Mouse (Mus musculus) neural tube, postnatal 0 days (tissue): ENCODE data around the gene Tut7. TPM values are rescaled to one million over a fixed set of nuclear protein-coding genes. Genes with fewer than 3 reads are reported as not detected.

ENCODE experiments used
- polyA plus RNA-seq: library from polyadenylated mRNA; unstranded; fragments of >200 nt; fragmentation: Nextera tagmentation; extraction: Ambion mirVana; gene quantifications from 2 replicates; pipeline ENCODE4 v1.2.1, GENCODE M21; 2015

Gene Tut7
- 31.3 and 34.6 TPM in 2 replicates for polyA plus RNA-seq

DNA sequence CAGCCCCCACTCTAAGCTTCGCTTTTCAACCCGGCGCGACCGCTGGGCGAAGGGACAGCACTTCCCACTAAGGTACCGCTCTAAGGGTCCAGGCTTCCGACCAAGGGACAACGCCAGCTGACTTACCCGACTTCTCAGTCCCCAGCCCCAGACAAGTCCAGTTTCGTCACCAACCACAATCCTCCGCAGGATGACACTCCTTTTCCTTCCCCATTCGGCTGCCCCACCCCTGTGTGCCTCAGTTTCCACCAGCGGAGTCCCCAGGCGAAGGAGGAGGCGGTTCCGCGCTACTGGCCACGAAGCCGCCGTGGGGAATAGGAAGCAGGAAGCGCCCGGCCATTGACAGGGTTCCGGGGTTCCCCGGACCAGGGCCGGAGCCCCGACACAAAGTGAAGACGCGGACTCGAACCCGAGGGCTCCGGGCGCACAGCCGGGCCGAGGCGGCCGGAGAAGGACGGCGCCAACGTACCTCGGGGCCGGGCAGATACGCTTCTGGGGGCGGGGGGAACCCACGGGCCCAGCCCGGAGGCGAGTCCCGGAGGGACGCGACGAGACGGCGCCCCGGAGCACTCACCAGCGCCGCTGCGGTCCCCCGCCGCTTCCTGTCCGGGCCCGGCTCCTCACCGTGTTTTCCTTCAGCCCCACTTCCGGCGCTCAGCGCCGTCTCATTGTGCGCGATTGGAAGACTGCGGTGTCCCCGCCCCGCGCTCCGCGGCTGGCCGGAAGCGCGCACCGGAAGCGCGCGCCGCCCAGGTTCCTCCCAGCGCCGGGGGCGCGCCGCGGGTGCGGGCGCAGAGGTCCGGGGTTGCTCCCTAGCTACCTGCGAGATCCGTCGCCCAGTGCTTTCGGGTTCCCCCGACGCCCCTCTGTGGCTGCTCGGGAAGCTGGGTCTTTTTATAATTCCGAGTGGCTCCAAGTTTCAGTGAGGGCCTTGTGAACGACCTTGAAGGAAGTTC is at the start of gene Tut7:
Tut7 (minus strand) TSS at position 641 of the 956 bp plus-strand sequence.

DNA sequence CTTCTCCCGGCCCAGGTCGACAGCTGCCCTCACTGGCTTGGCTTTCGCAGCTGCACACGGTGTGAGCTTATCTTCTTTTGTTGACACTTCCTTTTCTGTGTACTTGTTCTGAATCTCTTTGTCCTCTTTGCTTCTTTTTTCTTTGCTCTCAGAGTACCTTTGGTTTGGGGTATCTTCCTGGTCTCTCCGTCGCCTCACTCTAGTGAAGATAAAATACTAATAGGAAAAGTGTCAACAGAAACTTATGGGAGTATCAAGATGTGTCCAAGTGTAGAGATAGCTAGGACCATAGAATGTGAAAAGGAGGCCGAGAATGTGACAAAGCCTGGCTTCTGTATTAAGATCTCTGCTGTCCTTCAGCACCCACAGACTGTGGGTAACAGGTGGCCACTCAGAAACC is 40.8 kb downstream of the Tut7 start, which contains the start of gene Gm49354:
Gm49354 (minus strand) TSS at position 101 of the 400 bp plus-strand sequence.

DNA sequence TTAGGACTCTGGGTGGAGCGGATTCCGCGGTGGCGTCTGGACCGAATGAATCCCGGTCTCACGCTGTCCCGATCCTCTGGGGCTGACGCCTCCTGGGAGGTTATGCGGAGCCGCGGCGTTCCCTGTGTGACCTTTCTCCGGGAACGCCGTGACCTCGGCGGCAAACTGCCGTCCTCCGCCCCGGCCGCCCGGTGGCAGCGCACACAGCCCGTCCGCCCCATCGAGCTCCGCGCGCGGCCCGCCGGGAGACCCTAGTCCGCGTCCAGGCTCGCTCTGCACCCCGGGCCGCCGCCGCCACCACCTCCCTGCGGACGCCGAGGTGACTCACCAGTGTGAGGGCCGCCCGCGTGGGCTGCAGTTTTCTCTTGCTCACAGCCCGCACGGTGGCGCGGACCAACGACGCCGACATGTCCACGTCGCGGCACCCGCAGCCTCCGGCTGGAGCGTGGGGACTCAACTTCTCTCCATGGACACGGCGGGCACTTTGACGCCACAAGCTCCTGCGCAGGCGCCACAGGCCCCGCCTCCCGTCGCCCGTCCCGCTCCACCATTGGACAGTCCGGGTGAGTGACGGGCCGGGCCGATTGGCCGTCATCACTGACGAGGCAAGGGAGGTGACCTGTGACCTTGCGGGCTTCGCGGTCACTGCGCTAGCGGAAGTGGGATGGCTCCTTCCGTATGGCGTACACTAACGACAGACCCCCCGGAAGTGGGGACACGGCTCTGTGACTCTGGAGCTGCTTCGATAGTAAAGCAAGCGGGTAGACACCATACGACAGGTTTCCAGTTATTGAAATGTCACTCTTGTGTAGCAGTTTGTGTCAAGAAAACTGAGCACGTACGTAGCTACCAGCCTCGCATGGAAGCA is 53.4 kb downstream of the Tut7 start, which contains the start of gene Isca1:
Isca1 (minus strand) TSS at position 515 of the 868 bp plus-strand sequence.

DNA sequence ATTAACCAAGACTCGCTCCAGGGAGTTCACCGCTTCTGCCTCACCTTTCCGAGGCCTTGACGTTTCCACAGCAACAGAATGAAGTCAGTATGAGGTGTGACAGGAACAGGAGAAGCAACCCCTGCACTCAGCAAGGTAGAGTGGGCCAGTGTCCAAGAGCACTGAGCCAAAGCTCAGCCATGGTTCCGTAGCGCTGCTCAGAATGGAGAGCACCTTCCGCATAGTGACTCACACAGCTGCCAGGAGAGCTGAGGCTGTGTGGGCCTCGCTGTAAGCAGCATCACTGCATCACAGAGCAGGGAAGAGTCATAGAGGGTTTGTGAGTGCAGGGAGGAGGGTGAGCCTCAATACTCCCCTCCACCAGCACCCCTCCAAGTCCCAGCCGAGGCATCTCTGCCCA is 76.2 kb downstream of the Tut7 start, which contains the start of gene 1700014D04Rik:
1700014D04Rik (minus strand) TSS at position 42 of the 400 bp plus-strand sequence.

DNA sequence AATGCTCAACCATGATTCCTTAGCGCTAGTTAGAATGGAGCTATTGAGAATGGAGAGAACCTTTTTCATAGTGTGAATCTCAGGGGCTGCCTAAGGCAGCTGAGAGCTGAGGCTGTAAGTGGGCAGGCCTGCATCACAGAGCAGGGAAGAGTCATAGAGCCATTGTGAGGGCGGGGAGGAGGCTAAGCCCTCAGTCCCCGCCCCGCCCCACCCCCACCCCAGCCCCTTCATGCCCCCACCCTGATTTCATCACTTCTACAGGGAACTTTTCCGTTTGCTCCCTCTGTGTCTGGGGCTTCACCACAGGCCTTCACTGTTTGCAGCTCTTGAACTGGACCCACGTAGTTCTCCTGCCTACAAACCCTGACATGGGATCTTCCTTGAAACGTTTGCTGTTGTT is 91.3 kb downstream of the Tut7 start, which contains the start of gene Spata31d1d:
Spata31d1d (minus strand) TSS at position 101 of the 400 bp plus-strand sequence.

Other genes starting within 250 kb of the Tut7 start
- 67.5 and 78.3 TPM in 2 replicates for gene Agtpbp1, start 237.9 kb downstream of the Tut7 start, polyA plus RNA-seq
- 92.7 and 95.0 TPM in 2 replicates for gene Naa35, start 237.9 kb downstream of the Tut7 start, polyA plus RNA-seq
- 15.0 and 17.0 TPM in 2 replicates for gene Golm1, start 147.3 kb downstream of the Tut7 start, polyA plus RNA-seq
- not detected in 2 replicates for gene 4921517D22Rik, start 129.0 kb downstream of the Tut7 start, polyA plus RNA-seq
- gene Spata31d1a, start 112.8 kb downstream of the Tut7 start, polyA plus RNA-seq: 0.04 and 0.08 TPM in 2 replicates
- not detected in 2 replicates for gene Spata31d1b, start 110.9 kb downstream of the Tut7 start, polyA plus RNA-seq
- gene Spata31d1d, start 91.4 kb downstream of the Tut7 start, polyA plus RNA-seq: 0.05 and 0.09 TPM in 2 replicates
- 0.27 TPM in 1 of 2 replicates, not detected in the other for gene 1700014D04Rik, start 76.4 kb downstream of the Tut7 start, polyA plus RNA-seq
- 163 and 167 TPM in 2 replicates for gene Isca1, start 53.3 kb downstream of the Tut7 start, polyA plus RNA-seq
- gene Gm49354, start 40.9 kb downstream of the Tut7 start, polyA plus RNA-seq: not detected in 2 replicates